Mouse (Mus musculus) embryonic facial prominence, embryonic 12.5 days (tissue): ENCODE results near the gene Maml2. TPM values are rescaled to one million over a fixed set of nuclear protein-coding genes. Genes with fewer than 3 reads are reported as not detected.
A peak's percentile ranks its signal among the peaks of the same experiment; 100 is the strongest.

Experiments
- ATAC-seq: fragments of 200-750 bp; cut with Nextera tagmentation; 2 replicates; pipeline ENCODE4 v1.8.0; 2017; ENCODE audit not compliant: insufficient number of reproducible peaks, insufficient read depth, low FRiP score, low TSS enrichment
- H3K27ac ChIP-seq: fragments of 300-500 bp; sonication (generic); 2 replicates; pipeline ENCODE4 v1.5.1; 2016; ENCODE audit warnings: mild to moderate bottlenecking
- H3K27me3 ChIP-seq: fragments of 300-500 bp; sonication (generic); 2 replicates; pipeline ENCODE4 v1.6.1; 2016; ENCODE audit warnings: mild to moderate bottlenecking, moderate library complexity
- H3K36me3 ChIP-seq: fragments of 300-500 bp; sonication (generic); 2 replicates; pipeline ENCODE4 v1.6.1; 2016; ENCODE audit warnings: mild to moderate bottlenecking
- H3K4me1 ChIP-seq: fragments of 300-500 bp; sonication (generic); 2 replicates; pipeline ENCODE4 v1.6.1; 2016
- H3K4me2 ChIP-seq: fragments of 300-500 bp; sonication (generic); replicated peaks from 2 replicates; pipeline ENCODE4 v1.6.1; 2016; ENCODE audit warnings: mild to moderate bottlenecking, moderate library complexity
- H3K4me3 ChIP-seq: fragments of 300-500 bp; sonication (generic); 2 replicates; pipeline ENCODE4 v1.5.1; 2016; ENCODE audit warnings: mild to moderate bottlenecking
- H3K9ac ChIP-seq: fragments of 300-500 bp; sonication (generic); 2 replicates; pipeline ENCODE4 v1.6.1; 2016; ENCODE audit warnings: mild to moderate bottlenecking, moderate library complexity
- H3K9me3 ChIP-seq: fragments of 300-500 bp; sonication (generic); 2 replicates; pipeline ENCODE4 v1.6.1; 2016; ENCODE audit warnings: mild to moderate bottlenecking, moderate library complexity
- WGBS: fragments of 180-500 bp; shearing (Covaris S2); methylation state at CpG from one replicate; pipeline ENCODE4 v1.1.7; 2016; 5-methylcytosine and 5-hydroxymethylcytosine counted together
- polyA plus RNA-seq: library from polyadenylated mRNA; unstranded; fragments of >200 nt; fragmentation: Nextera tagmentation; extraction: Ambion mirVana; gene quantifications from 2 replicates; pipeline ENCODE4 v1.2.1, GENCODE M21; 2016

Gene Maml2
- polyA plus RNA-seq, 1 experiment from 2014 or later, result 13.6 TPM

DNA sequence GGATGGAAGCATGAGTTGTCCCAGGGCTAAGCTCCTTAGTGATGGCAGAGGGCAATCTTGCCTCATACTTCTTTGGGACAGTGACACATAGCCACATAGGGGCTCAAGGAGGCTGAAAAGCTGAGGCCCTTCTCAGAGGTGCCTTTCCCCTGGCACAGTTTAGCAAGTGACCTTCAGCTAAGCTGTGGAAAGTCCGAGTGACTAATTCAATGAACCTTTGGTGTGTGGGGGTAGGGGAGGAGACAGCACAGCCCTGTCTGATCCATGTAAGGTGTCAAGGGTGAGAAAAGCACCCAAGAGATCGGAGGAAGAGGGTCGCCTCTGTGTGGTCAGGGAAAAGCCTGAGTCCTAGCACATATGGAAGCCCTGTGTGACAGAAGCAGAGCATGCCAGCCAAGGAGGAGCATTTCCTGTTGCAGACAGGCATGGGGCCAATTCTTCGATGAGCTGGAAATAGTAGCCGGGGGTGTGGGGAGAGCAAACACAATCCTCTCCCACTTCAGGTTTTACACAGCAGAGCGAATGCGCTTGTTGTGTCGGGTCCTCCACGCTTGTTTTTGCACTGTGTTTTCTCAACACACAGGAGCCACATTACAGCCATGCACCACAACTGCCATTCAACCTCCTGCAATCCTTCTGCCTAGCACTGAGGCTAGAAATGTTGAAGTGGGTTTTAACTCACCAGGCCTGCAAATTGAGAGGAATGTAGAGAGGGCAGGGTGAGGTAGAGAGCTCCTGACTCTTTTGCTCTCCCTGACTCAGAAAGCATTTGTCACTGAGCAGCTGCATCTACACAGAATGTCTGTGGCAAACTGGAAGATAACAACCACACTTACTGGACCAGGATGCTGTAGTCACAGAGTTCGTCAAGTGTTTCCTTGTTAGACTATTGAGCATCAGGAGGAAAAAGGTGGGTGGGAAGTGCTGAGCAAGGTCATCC is 266.0 kb downstream of the Maml2 start:
- H3K4me3 ChIP-seq, result no peak overlapping the region
- no peaks in the 10 kb centered on the region for H3K36me3 ChIP-seq
- no peak overlapping the region for H3K9ac ChIP-seq
- H3K4me2 ChIP-seq, result no peak overlapping the region
- H3K9me3 ChIP-seq, result no peaks in the 10 kb centered on the region
- no peak for ATAC-seq
- WGBS, result 64% methylated on average over 10 of the region's 10 CpGs
- peaks cover 12% of the 10 kb centered on the region for H3K4me1 ChIP-seq
- H3K27me3 ChIP-seq, result no peaks in the 10 kb centered on the region
- peak overlapping the region; percentile 46 for H3K27ac ChIP-seq

- no peak overlapping the region for H3K9ac ChIP-seq
Measured at GRCm38 (mm10) chr9:13565343-13566019, 267.7 kb downstream of the Maml2 start.

GRCm38 (mm10) chr9:13566154-13566885 is 268.6 kb downstream of the Maml2 start:
- peaks cover 12% of the 10 kb centered on the region for H3K4me1 ChIP-seq
- no peaks in the 10 kb centered on the region for H3K9me3 ChIP-seq
- no peaks in the 10 kb centered on the region for H3K36me3 ChIP-seq
- no peak overlapping the region for H3K4me3 ChIP-seq
- no peak overlapping the region for H3K9ac ChIP-seq
- 81% methylated on average over 5 of the region's 5 CpGs for WGBS
- H3K27ac ChIP-seq, result no peak overlapping the region
- no peak for ATAC-seq
- H3K4me2 ChIP-seq, result no peak overlapping the region
- H3K27me3 ChIP-seq, result no peaks in the 10 kb centered on the region

More at GRCm38 (mm10) chr9:13565343-13566019, 267.7 kb downstream of the Maml2 start:
- Histone ChIP-seq H3K9me3 (no peaks in the 10 kb centered on the region), H3K27ac (no peak overlapping the region), H3K4me3 (no peak overlapping the region), H3K27me3 (no peaks in the 10 kb centered on the region), H3K36me3 (no peaks in the 10 kb centered on the region), H3K4me2 (no peak overlapping the region), H3K4me1 (peaks cover 12% of the 10 kb centered on the region)
- WGBS, result 78% methylated on average over 11 of the region's 11 CpGs
- ATAC-seq, result no peak

- H3K4me2 ChIP-seq, result no peak overlapping the region
- H3K4me1 ChIP-seq, result peaks cover 4% of the 10 kb centered on the region
- H3K4me3 ChIP-seq, result no peak overlapping the region
- no peaks in the 10 kb centered on the region for H3K27me3 ChIP-seq
- no peaks in the 10 kb centered on the region for H3K36me3 ChIP-seq
- no peak overlapping the region for H3K27ac ChIP-seq
- H3K9me3 ChIP-seq, result 0 out of 2 replicates have a peak, but pooled peaks cover 6% of the 10 kb centered on the region
- WGBS, result 92% methylated on average over 4 of the region's 4 CpGs
- ATAC-seq, result no peak
- no peak overlapping the region for H3K9ac ChIP-seq
Measured at GRCm38 (mm10) chr9:13569023-13569422, 271.3 kb downstream of the Maml2 start.

- no peaks in the 10 kb centered on the region for H3K27me3 ChIP-seq
- 98% methylated on average over 3 of the region's 3 CpGs for WGBS
- H3K9ac ChIP-seq, result no peak overlapping the region
- no peak overlapping the region for H3K27ac ChIP-seq
- no peak overlapping the region for H3K4me3 ChIP-seq
- ATAC-seq, result no peak
- H3K4me2 ChIP-seq, result no peak overlapping the region
- no peaks in the 10 kb centered on the region for H3K36me3 ChIP-seq
- H3K4me1 ChIP-seq, result no peaks in the 10 kb centered on the region
- H3K9me3 ChIP-seq, result 0 out of 2 replicates have a peak, but pooled peaks cover 6% of the 10 kb centered on the region
Measured at GRCm38 (mm10) chr9:13572847-13573246, 275.1 kb downstream of the Maml2 start.

GRCm38 (mm10) chr9:13574059-13574458 is 276.3 kb downstream of the Maml2 start:
- Histone ChIP-seq H3K4me2 (no peak overlapping the region), H3K9me3 (0 out of 2 replicates have a peak, but pooled peaks cover 6% of the 10 kb centered on the region), H3K36me3 (no peaks in the 10 kb centered on the region), H3K4me3 (no peak overlapping the region), H3K9ac (no peak overlapping the region), H3K27ac (no peak overlapping the region), H3K4me1 (no peaks in the 10 kb centered on the region), H3K27me3 (no peaks in the 10 kb centered on the region)
- no peak for ATAC-seq
- WGBS, result 68% methylated on average over 5 of the region's 5 CpGs

GRCm38 (mm10) chr9:13574913-13575312 is 277.2 kb downstream of the Maml2 start:
- H3K9ac ChIP-seq, result no peak overlapping the region
- no peaks in the 10 kb centered on the region for H3K27me3 ChIP-seq
- no peak for ATAC-seq
- no peak overlapping the region for H3K27ac ChIP-seq
- H3K4me2 ChIP-seq, result no peak overlapping the region
- H3K9me3 ChIP-seq, result 0 out of 2 replicates have a peak, but pooled peaks cover 6% of the 10 kb centered on the region
- H3K4me3 ChIP-seq, result no peak overlapping the region
- whole genome bisulfite sequencing, result 58% methylated on average over 2 of the region's 2 CpGs
- H3K36me3 ChIP-seq, result no peaks in the 10 kb centered on the region
- H3K4me1 ChIP-seq, result no peaks in the 10 kb centered on the region

DNA sequence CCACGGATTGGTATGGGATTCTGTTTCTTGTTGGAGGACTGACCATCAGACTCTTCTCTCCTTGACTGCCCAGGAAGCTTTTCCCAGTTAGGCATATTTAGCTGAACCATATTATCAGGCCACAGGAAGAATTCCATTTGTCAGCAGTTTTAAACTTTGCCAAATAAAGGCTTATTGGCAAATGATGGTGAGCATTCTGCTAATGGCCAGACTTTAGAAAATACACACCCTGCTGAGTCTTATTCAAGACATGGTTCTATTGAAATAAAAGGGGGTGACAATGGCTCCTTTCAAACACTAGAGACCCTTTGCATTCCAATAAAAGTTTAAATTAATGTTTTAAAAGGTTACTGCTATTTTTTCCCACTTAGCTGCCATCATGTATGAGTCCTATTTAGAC is 279.4 kb downstream of the Maml2 start:
- Histone ChIP-seq H3K4me1 (no peaks in the 10 kb centered on the region), H3K9me3 (0 out of 2 replicates have a peak, but pooled peaks cover 6% of the 10 kb centered on the region), H3K9ac (no peak overlapping the region), H3K27me3 (no peaks in the 10 kb centered on the region), H3K4me2 (no peak overlapping the region), H3K4me3 (no peak overlapping the region), H3K36me3 (no peaks in the 10 kb centered on the region), H3K27ac (no peak overlapping the region)
- 86% methylated on average over 1 of the region's 1 CpGs for WGBS
- no peak for ATAC-seq

DNA sequence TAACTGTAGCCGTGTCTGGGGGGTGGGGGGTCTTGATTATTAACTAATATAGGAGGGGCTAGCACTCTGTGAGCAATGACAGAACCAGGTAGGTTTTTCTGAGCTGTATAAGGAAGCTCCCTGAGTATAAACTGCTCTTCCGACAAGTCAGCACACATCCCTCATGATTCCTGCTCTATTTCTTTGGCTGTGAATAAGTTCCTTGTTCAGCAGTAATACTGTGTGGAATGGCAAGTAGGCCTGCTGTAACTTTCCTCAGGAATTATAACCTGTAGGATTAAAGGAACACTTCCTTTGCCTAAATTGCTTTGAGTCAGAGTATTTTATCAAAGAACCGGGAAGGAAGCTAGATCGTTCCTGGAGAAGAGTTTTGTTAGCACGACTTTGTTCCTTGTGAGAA is 283.4 kb downstream of the Maml2 start:
- Histone ChIP-seq H3K4me1 (peaks cover 17% of the 10 kb centered on the region; the same call in 1 of the 2 replicates), H3K27ac (no peak overlapping the region), H3K36me3 (no peaks in the 10 kb centered on the region), H3K27me3 (no peaks in the 10 kb centered on the region), H3K4me2 (no peak overlapping the region), H3K9ac (no peak overlapping the region), H3K4me3 (no peak overlapping the region), H3K9me3 (no peaks in the 10 kb centered on the region)
- 77% methylated on average over 5 of the region's 5 CpGs for WGBS
- ATAC-seq, result no peak

DNA sequence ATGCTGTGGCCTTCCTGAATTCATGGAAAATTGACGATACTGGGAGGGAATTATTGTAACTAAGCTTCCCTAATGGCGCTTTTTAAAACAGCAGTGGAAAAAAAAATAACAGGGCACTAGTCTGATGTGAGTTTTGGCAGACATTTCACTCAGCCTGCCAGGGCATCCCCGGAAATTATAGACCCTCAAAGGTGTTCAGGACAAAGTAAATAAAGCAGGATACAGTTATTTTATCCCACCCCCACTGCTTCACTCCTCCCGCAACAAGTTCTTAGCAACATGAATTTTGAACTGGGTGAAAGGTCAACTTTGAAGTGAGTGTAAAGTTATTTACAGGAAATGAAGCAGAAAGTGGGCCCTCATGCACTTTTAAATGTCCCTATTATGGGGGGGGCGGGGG is 286.2 kb downstream of the Maml2 start:
- no peak overlapping the region for H3K9ac ChIP-seq
- H3K36me3 ChIP-seq, result no peaks in the 10 kb centered on the region
- peaks cover 22% of the 10 kb centered on the region; the same call in 1 of the 2 replicates for H3K4me1 ChIP-seq
- H3K27me3 ChIP-seq, result no peaks in the 10 kb centered on the region
- H3K9me3 ChIP-seq, result no peaks in the 10 kb centered on the region
- ATAC-seq, result no peak
- WGBS, result 31% methylated on average over 5 of the region's 5 CpGs
- H3K4me2 ChIP-seq, result no peak overlapping the region
- no peak overlapping the region for H3K4me3 ChIP-seq
- no peak overlapping the region for H3K27ac ChIP-seq

- Histone ChIP-seq H3K4me2 (no peak overlapping the region), H3K36me3 (no peaks in the 10 kb centered on the region), H3K4me3 (no peak overlapping the region), H3K4me1 (peaks cover 22% of the 10 kb centered on the region; the same call in 1 of the 2 replicates), H3K27ac (no peak overlapping the region), H3K27me3 (no peaks in the 10 kb centered on the region), H3K9ac (no peak overlapping the region), H3K9me3 (no peaks in the 10 kb centered on the region)
- ATAC-seq, result no peak
- WGBS, result 55% methylated on average over 3 of the region's 3 CpGs
Measured at GRCm38 (mm10) chr9:13584435-13584834, 286.7 kb downstream of the Maml2 start.
